Mouse (Mus musculus) ES-Bruce4 (cell line): ENCODE results near the gene Acadm.

ENCODE experiments used
- CTCF ChIP-seq: IDR thresholded peaks from one replicate; pipeline ENCODE4 v1.8.1; 2011; ENCODE audit warnings: low read depth, low read length
- POLR2A ChIP-seq: IDR thresholded peaks from one replicate; pipeline ENCODE4 v1.8.1; 2011; ENCODE audit warnings: low read length; ENCODE audit not compliant: insufficient read depth

- TF ChIP-seq POLR2A (no peak), CTCF (no peak)
Measured at GRCm38 (mm10) chr3:153943003-153943640, 1.3 kb downstream of the Acadm start.
